Comparison of ENCODE assay signal across 8 mouse cellular contexts in genomic region chr5:111506821-111507220, GRCm38 (mm10).
DNase-seq lines count a peak whose midpoint lies in the region; ATAC-seq and TF ChIP-seq lines count a peak whose summit lies in the region.

No protein-coding gene starts in this region.

- H3K36me3 ChIP-seq in midbrain, postnatal 0 days (ENCODE audit: insufficient read depth, low read length), result no peaks in the 10 kb centered on the region
- no peaks in the 10 kb centered on the region for H3K36me3 ChIP-seq in midbrain, embryonic 16.5 days (ENCODE audit: control insufficient read depth, insufficient read depth, low read length)
- no peaks in the 10 kb centered on the region for H3K36me3 ChIP-seq in kidney, embryonic 15.5 days

- 67% methylated on average over 6 of the region's 6 CpGs for WGBS in midbrain, postnatal 0 days
- 71% methylated on average over 6 of the region's 6 CpGs for WGBS in midbrain, embryonic 16.5 days
- 48% methylated on average over 6 of the region's 6 CpGs for WGBS in kidney, embryonic 15.5 days

- no peak overlapping the region for H3K27ac ChIP-seq in midbrain, postnatal 0 days (ENCODE audit: low read depth, low read length)
- H3K27ac ChIP-seq in midbrain, embryonic 16.5 days (ENCODE audit: low read length), result no peak overlapping the region
- H3K27ac ChIP-seq in kidney, embryonic 15.5 days, result peak overlapping the region; percentile 38; the same call in 1 of the 2 replicates

- TF ChIP-seq CTCF in midbrain, postnatal 0 days (IDR thresholded peaks at IDR 0.05), result no peak

- H3K9ac ChIP-seq in midbrain, postnatal 0 days (replicated peaks; ENCODE audit: low read length, poor library complexity, severe bottlenecking), result no peak overlapping the region
- H3K9ac ChIP-seq in midbrain, embryonic 16.5 days (ENCODE audit: low read depth, low read length), result no peak overlapping the region
- H3K9ac ChIP-seq in kidney, embryonic 15.5 days, result no peak overlapping the region

- no peaks in the 10 kb centered on the region for H3K27me3 ChIP-seq in midbrain, postnatal 0 days (ENCODE audit: insufficient read depth, low read length)
- H3K27me3 ChIP-seq in midbrain, embryonic 16.5 days (ENCODE audit: control insufficient read depth, insufficient read depth, low read depth, low read length), result no peaks in the 10 kb centered on the region
- H3K27me3 ChIP-seq in kidney, embryonic 15.5 days, result peaks cover 83% of the 10 kb centered on the region

- no peaks in the 10 kb centered on the region for H3K9me3 ChIP-seq in midbrain, postnatal 0 days (ENCODE audit: low read length)
- no peaks in the 10 kb centered on the region for H3K9me3 ChIP-seq in midbrain, embryonic 16.5 days (replicated peaks; ENCODE audit: control insufficient read depth, low read length, poor library complexity, severe bottlenecking)
- no peaks in the 10 kb centered on the region for H3K9me3 ChIP-seq in kidney, embryonic 15.5 days (replicated peaks)

- DNase-seq in midbrain, postnatal 0 days (ENCODE audit: low spot score), result peak; percentile 68
- peak; percentile 69 for DNase-seq in gastrocnemius, postnatal 14 days
- peak; percentile 56 for DNase-seq in lung, postnatal 25 days (ENCODE audit: low spot score)
- DNase-seq in left cerebral cortex, adult 9 months (ENCODE audit: low spot score in 2 of 2), result no peak
- no peak for DNase-seq in thymus, postnatal 4 days

- no peak overlapping the region for H3K4me2 ChIP-seq in midbrain, postnatal 0 days (ENCODE audit: low read depth, low read length, poor library complexity, severe bottlenecking)
- H3K4me2 ChIP-seq in midbrain, embryonic 16.5 days (ENCODE audit: low read length), result no peak overlapping the region
- H3K4me2 ChIP-seq in kidney, embryonic 15.5 days, result no peak overlapping the region

- no peaks in the 10 kb centered on the region for H3K4me1 ChIP-seq in midbrain, postnatal 0 days (ENCODE audit: insufficient read depth, low read length)
- H3K4me1 ChIP-seq in midbrain, embryonic 16.5 days (ENCODE audit: control insufficient read depth, insufficient read depth, low read length), result peaks cover 4% of the 10 kb centered on the region
- H3K4me1 ChIP-seq in kidney, embryonic 15.5 days, result peaks cover 49% of the 10 kb centered on the region

- intact Hi-C loops in gastrocnemius, postnatal 14 days (cut with DNase I; ENCODE audit: low total_unique reads), result no loop called here

- no peak for ATAC-seq in midbrain, postnatal 0 days (ENCODE audit: low FRiP score)
- no peak for ATAC-seq in midbrain, embryonic 16.5 days
- ATAC-seq in kidney, embryonic 15.5 days (replicated peaks; ENCODE audit: low FRiP score), result peak; percentile 23
- no peak for ATAC-seq in granulocyte monocyte progenitor cell, adult 5-6 weeks (replicated peaks; ENCODE audit: poor library complexity, severe bottlenecking)

- H3K4me3 ChIP-seq in midbrain, postnatal 0 days (ENCODE audit: low read depth, low read length), result no peak overlapping the region
- no peak overlapping the region for H3K4me3 ChIP-seq in midbrain, embryonic 16.5 days (ENCODE audit: low read depth, low read length)
- no peak overlapping the region for H3K4me3 ChIP-seq in kidney, embryonic 15.5 days (replicated peaks)

Comparison
In these comparisons a context has a peak if more than half of its experiments do, and no peak if none do; other contexts are left out.
1. DNase-seq: peak in midbrain, postnatal 0 days (single experiment), gastrocnemius, postnatal 14 days (single experiment) and lung, postnatal 25 days (single experiment); none in left cerebral cortex, adult 9 months (0 of 2) and thymus, postnatal 4 days (single experiment).